Mouse (Mus musculus): Measurements from ENCODE around the gene Gopc.
A peak's percentile ranks its signal among the peaks of the same experiment; 100 is the strongest.
"Not testable (repeated sequence)": the region's sequence is repeated elsewhere in the genome, so short reads cannot be mapped to it uniquely, and the experiment has no call there.

The Gopc gene

DNA sequence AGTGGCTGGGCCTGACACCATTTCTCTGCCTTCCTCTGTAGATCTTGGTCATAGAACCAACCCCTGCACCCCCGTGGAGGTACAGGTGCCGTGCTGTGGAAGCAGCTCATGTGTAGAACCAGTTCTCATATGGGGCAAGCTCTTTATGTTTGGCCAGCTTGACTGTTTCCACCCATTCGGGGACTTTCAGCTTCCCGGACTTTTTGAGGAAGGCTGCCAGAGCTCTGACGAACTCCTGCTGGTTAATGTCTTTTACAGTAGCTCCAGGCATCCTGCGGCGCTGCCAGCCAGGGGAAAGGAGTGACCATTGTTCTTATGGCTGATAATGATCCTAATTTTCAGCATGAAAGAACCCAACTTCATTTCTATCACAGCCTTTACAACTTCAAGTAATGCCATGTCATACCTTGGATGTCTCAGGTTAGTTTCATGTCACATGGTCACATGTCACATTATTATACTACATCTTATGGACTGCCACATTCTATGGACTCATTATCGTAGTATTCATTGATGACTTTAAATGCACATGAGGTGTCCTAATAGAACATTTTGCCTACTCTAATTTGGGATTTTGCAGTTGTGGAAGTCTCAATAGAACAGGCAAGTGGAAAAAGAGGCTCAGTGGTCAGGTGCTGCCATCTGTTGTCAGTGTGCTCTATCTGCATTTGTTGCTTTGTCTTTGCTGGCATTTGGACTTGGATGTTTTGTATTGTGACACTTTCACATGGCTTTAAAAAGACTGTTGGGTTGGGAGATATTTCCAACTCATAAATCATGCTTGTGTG is 3.1 kb upstream of the Gopc start:
- DNase-seq: peak; percentile 98

DNA sequence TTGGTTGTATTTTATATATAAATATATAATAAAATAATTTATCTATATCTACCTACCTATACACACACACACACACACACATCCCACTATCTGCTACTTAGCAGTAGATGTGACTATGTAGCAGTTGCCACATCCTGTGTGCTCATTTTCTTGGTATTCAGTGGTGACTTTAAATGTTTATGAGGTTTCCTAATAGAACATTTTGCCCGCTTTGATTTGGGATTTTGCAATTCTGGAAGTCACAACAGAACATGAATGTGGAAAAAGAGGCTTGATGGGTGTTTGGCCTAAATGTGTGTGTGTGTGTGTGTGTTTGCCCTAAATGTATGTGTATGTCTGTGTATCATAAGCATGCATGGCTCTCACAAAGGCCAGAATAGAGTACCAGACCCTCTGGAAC is 1.6 kb upstream of the Gopc start:
- no peak for DNase-seq

GRCm38 (mm10) chr10:52383022-52383421 is 1.1 kb upstream of the Gopc start:
- peak; percentile 81 for DNase-seq

GRCm38 (mm10) chr10:52381321-52381801 is 563 bp downstream of the Gopc start:
- no peak for DNase-seq

- DNase-seq: no peak
Observed at GRCm38 (mm10) chr10:52377813-52378212, 4.1 kb downstream of the Gopc start.

GRCm38 (mm10) chr10:52376422-52376821 is 5.5 kb downstream of the Gopc start:
- no peak for DNase-seq

- DNase-seq: no peak
Observed at GRCm38 (mm10) chr10:52374651-52375050, 7.3 kb downstream of the Gopc start.

- DNase-seq: peak; percentile 85
Observed at GRCm38 (mm10) chr10:52373834-52374233, 8.1 kb downstream of the Gopc start.

GRCm38 (mm10) chr10:52368376-52368775 is 13.5 kb downstream of the Gopc start:
- no peak for DNase-seq

DNA sequence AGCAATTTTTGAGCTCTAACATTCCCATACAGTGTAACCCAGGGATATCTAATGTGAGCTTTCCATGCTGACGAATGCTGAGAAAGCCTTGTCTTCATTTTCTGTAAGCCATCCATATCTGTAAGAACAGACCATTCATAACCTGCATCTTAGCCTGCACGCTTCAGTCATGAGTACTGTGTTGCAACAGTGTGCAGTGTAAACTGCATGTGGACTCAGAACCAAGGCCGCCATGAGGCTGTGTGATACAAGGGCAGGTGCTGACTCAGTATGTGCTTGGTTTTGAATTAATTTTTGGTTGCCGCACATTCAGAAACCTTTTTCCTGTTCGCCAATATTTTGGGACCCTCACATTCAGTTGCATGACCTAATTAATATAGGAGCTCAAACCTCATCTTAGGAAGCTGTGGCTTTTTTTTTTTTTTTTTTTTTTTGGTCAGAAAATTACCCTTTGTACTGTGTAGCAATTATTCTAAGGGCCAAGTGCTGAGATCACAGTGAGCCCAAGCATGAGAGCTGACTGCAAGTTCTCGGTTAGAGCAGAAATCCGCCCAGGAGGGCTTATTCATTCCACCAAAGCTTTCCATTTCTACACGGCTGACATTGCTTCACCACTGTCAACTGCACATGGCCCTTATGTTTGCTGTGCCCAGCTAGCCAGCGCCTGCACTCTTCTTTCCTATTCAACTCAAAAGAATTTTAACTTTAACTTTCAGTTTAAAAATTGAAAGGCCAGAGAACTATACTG is 20.9 kb downstream of the Gopc start:
- no peak for DNase-seq

DNA sequence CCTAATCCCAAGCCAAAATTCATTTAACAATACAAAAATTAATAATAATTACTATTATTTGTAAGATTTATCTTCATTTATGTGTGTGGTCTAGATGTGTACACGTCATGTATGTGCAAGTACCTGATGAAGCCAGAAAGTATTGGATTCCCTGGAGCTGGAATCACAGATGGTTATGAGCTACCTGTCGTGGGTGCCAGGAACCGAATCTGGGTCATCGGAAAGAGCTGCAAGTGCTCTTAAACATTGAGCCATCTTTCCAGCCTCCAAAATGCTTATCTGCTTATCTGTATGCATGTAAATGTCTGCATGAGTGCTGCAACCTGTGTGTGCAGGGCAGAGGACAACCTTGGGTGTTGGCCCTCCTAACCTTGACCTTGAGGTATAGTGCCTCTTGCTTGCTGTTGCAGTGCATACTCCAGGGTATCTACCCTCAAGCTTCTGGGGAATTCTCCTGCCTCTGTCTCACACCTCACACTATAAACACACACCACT is 21.6 kb downstream of the Gopc start:
- no peak for DNase-seq

DNA sequence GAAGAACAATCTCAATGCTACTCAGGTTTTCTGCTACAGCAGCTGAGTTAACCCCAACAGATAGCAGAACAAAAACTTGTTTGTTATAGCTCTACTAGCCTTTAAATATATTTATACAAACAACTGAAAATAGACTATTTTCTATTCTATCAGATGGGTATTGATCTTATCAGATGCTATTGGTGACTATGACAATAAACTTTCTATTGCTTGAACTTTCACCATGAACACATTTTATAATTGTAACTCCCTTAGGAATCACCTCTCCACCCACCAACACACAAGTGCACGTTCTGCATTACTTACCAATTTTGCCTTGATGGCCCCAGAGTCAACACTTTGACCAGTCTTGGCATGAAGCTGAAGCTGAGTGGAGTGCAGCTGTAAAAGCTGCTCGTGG is 23.5 kb downstream of the Gopc start, which contains the start of gene Gm26741:
Gene Gm26741, plus strand, starts transcription at position 301 of the 400 bp plus-strand sequence.
- no peak for DNase-seq

GRCm38 (mm10) chr10:52353184-52353583 is 28.7 kb downstream of the Gopc start:
- DNase-seq: peak; percentile 75

DNA sequence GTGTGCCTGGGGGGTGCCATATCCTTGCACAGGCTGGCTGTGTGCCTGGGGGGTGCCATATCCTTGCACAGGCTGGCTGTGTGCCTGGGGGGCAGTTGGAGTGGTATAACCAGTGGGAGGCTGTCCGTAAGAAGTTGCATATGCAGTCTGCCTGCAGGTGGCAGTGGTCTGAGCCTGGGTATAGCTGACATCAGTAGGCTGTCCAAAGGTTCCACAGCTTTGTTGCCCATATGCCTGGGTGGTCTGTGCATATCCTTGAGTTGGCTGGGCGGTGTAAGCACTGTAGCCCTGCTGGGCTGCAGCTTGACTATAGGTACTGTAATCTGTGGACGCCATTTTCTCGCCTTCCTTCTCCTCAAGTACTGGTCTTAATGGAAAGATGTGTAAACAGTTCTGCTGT is 38.6 kb downstream of the Gopc start:
- not testable (repeated sequence) for DNase-seq

GRCm38 (mm10) chr10:52331007-52331406 is 50.9 kb downstream of the Gopc start:
- no peak for DNase-seq

- DNase-seq: peak; percentile 39
Observed at GRCm38 (mm10) chr10:52321918-52322317, 60.0 kb downstream of the Gopc start.

DNA sequence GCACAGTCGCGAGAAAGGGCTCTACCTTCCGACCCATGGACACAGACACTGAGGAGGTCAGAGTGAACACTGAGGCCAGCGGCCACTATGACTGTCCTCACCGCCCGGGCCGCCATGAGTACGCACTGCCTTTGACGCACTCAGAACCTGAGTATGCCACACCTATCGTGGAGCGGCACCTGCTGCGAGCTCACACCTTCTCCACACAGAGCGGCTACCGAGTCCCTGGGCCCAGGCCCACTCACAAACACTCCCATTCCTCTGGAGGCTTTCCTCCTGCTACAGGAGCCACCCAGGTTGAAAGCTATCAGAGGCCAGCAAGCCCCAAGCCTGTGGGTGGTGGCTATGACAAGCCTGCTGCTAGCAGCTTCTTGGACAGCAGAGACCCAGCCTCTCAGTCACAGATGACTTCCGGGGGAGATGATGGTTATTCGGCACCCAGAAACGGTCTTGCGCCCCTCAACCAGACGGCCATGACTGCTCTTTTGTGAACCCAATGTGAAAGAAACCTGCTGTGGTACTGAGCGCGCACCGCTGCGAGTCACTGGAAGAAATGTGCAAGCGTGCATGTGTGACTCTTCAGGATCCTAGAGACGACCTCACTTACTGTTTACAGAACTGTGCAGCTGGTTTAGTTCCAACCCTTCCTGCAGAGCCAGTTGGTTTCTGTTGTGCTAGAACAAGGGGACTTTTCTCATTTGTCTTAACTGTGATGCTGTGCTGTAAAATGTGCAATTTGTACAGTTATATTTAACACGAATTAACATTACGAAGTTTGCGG is 62.2 kb downstream of the Gopc start:
- DNase-seq: peak; percentile 79

GRCm38 (mm10) chr10:52309196-52309595 is 72.7 kb downstream of the Gopc start:
- peak; percentile 99 for DNase-seq

DNA sequence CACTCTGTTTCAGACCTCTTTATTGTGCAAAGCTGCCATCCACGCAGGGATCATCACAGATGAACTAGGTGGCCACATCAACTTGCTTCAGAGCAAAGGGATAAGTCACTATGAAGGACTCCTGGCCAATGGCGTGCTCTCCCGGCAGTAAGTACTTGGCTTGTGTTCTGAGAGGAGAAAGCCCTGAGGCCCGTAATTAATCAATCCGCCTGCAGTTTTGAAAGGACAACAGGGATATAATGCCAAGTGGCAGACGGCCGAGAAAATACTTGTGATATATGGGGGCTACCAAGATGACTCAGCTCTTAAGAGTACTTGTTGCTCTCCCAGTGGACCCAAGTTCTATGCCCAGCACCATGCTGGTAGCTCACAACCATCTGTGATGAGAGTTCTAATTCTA is 77.3 kb downstream of the Gopc start:
- DNase-seq: peak; percentile 88

GRCm38 (mm10) chr10:52302271-52302670 is 79.7 kb downstream of the Gopc start:
- DNase-seq: peak; percentile 37

DNA sequence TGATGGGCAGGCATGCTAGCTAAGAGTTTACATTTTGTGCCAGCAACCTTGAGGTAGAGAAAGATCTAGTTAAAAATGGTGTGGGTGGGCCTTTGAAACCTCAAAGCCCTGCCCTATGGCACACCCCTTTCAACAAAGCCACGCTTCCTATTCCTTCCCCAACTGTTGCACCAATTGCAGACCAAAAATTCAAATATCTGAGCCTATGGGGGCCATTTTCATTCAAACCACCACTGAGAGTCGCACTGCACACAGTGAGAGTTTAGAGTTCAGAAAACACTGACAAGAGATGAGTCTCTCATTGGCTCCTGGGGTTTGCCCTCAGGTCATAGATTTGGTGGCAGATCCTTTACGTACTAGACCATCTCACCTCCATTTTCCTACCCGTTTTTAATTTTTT is 80.2 kb downstream of the Gopc start:
- peak; percentile 19 for DNase-seq

DNA sequence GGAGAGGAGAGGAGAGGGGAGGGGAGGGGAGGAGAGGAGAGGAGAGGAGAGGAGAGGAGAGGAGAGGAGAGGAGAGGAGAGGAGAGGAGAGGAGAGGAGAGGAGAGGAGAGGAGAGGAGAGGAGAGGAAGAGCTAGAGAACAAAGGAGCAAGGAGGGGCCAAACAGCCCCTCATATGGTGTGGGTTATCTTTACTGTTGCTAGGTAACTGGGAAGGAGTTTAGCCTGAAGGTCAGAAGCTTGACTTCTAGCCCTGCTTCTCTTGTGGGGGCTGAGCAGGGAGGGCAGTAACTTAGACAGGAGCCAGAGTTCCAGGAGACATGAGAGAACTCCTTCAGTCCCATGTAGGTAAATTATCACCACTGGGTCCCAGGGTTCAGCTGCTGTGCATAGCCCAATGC is 83.4 kb downstream of the Gopc start:
- DNase-seq: not testable (repeated sequence)

DNA sequence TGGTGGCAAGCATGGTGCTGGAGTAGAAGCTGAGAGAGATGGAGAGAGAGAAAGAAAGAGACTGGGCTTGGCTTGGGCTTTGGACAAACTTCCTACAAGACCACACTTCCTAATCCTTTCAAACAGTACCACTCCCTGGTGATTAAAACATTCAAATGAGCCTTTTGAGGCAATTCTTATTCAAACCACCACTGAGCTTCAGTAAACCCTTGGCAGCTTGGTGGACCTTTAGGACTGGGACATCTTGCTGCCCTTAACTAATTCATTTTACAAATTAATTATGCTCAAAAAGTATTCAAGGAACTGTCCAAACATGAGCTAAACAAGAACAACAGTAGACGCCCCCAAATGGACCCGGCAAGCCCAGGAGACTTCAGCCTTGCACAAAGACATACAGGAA is 86.0 kb downstream of the Gopc start:
- DNase-seq: peak; percentile 37

Data from heart, adult 11 months (tissue).